Mouse (Mus musculus) midbrain, embryonic 13.5 days (tissue): Measurements from ENCODE around the gene Ackr4. TPM values are rescaled to one million over a fixed set of nuclear protein-coding genes. Genes with fewer than 3 reads are reported as not detected.
A peak's percentile ranks its signal among the peaks of the same experiment; 100 is the strongest.

Experiments used
- ATAC-seq: fragments of 200-750 bp; cut with Nextera tagmentation; 2 replicates; pipeline ENCODE4 v1.8.0; 2017; ENCODE audit warnings: mild to moderate bottlenecking, moderate TSS enrichment, moderate library complexity
- H3K27ac ChIP-seq: fragments of 300-500 bp; sonication (generic); 2 replicates; pipeline ENCODE4 v1.5.1; 2015; ENCODE audit warnings: inconsistent platforms, mild to moderate bottlenecking, moderate library complexity
- H3K27me3 ChIP-seq: fragments of 300-500 bp; sonication (generic); 2 replicates; pipeline ENCODE4 v1.6.1; 2015; ENCODE audit warnings: mild to moderate bottlenecking, inconsistent platforms
- H3K36me3 ChIP-seq: fragments of 300-500 bp; sonication (generic); 2 replicates; pipeline ENCODE4 v1.6.1; 2015; ENCODE audit warnings: mild to moderate bottlenecking, inconsistent platforms
- H3K4me1 ChIP-seq: fragments of 300-500 bp; sonication (generic); replicated peaks from 2 replicates; pipeline ENCODE4 v1.6.1; 2015; ENCODE audit warnings: inconsistent platforms
- H3K4me2 ChIP-seq: fragments of 300-500 bp; sonication (generic); replicated peaks from 2 replicates; pipeline ENCODE4 v1.6.1; 2015; ENCODE audit warnings: moderate library complexity, mild to moderate bottlenecking, inconsistent platforms
- H3K4me3 ChIP-seq: fragments of 300-500 bp; sonication (generic); replicated peaks from 2 replicates; pipeline ENCODE4 v1.5.1; 2015; ENCODE audit warnings: mild to moderate bottlenecking, inconsistent platforms
- H3K9ac ChIP-seq: fragments of 300-500 bp; sonication (generic); replicated peaks from 2 replicates; pipeline ENCODE4 v1.6.1; 2015; ENCODE audit warnings: mild to moderate bottlenecking, inconsistent platforms
- H3K9me3 ChIP-seq: fragments of 300-500 bp; sonication (generic); 2 replicates; pipeline ENCODE4 v1.6.1; 2016; ENCODE audit warnings: mild to moderate bottlenecking, inconsistent platforms
- WGBS: fragments of 180-500 bp; shearing (Covaris S2); methylation state at CpG from one replicate; pipeline ENCODE4 v1.1.7; 2015; 5-methylcytosine and 5-hydroxymethylcytosine counted together
- polyA plus RNA-seq: library from polyadenylated mRNA; unstranded; fragments of >200 nt; fragmentation: Nextera tagmentation; extraction: Ambion mirVana; gene quantifications from 2 replicates; pipeline ENCODE4 v1.2.1, GENCODE M21; 2015

The Ackr4 gene
- polyA plus RNA-seq, 1 experiment from 2014 or later = 0.47 TPM

- H3K9me3 ChIP-seq = no peaks in the 10 kb centered on the region
- no peak overlapping the region for H3K4me2 ChIP-seq
- no peaks in the 10 kb centered on the region for H3K36me3 ChIP-seq
- H3K9ac ChIP-seq = no peak overlapping the region
- no peak overlapping the region for H3K4me3 ChIP-seq
- no peaks in the 10 kb centered on the region for H3K27me3 ChIP-seq
- no peaks in the 10 kb centered on the region for H3K4me1 ChIP-seq
- no peak overlapping the region for H3K27ac ChIP-seq
- 85% methylated on average over 8 of the region's 8 CpGs for WGBS
- no peak for ATAC-seq
Observed at GRCm38 (mm10) chr9:104070863-104071604, 55.7 kb downstream of the Ackr4 start.

- no peak overlapping the region for H3K27ac ChIP-seq
- no peak overlapping the region for H3K4me3 ChIP-seq
- H3K36me3 ChIP-seq = no peaks in the 10 kb centered on the region
- ATAC-seq = no peak
- no peaks in the 10 kb centered on the region for H3K27me3 ChIP-seq
- H3K4me2 ChIP-seq = no peak overlapping the region
- H3K9me3 ChIP-seq = no peaks in the 10 kb centered on the region
- WGBS = 88% methylated on average over 4 of the region's 4 CpGs
- no peak overlapping the region for H3K9ac ChIP-seq
- no peaks in the 10 kb centered on the region for H3K4me1 ChIP-seq
Observed at GRCm38 (mm10) chr9:104070241-104070640, 56.5 kb downstream of the Ackr4 start.

GRCm38 (mm10) chr9:104064571-104064970 is 62.2 kb downstream of the Ackr4 start:
- H3K36me3 ChIP-seq = peaks cover 6% of the 10 kb centered on the region
- H3K4me1 ChIP-seq = peaks cover 24% of the 10 kb centered on the region
- no peaks in the 10 kb centered on the region for H3K27me3 ChIP-seq
- no peak overlapping the region for H3K4me3 ChIP-seq
- no peak overlapping the region for H3K4me2 ChIP-seq
- 43% methylated on average over 1 of the region's 1 CpGs for WGBS
- H3K9ac ChIP-seq = no peak overlapping the region
- ATAC-seq = no peak
- H3K27ac ChIP-seq = no peak overlapping the region
- no peaks in the 10 kb centered on the region for H3K9me3 ChIP-seq

- Histone ChIP-seq H3K27me3 (no peaks in the 10 kb centered on the region), H3K4me1 (peaks cover 24% of the 10 kb centered on the region), H3K27ac (peak within 1 kb of the TSS; percentile 74), H3K9me3 (no peaks in the 10 kb centered on the region), H3K9ac (peak within 1 kb of the TSS; percentile 94), H3K4me3 (peak within 1 kb of the TSS; percentile 94), H3K36me3 (peaks cover 11% of the 10 kb centered on the region), H3K4me2 (peak within 1 kb of the TSS; percentile 94)
- peak; percentile 98 for ATAC-seq
- under 1% methylated on average over 30 of the region's 30 CpGs for WGBS
Observed at GRCm38 (mm10) chr9:104063244-104063961, 63.3 kb downstream of the Ackr4 start, which contains the start of gene Acad11. TSS of gene Acad11 (plus strand) at chr9:104063377.

- peak; percentile 84 for ATAC-seq
- H3K9me3 ChIP-seq = no peaks in the 10 kb centered on the region
- peaks cover 24% of the 10 kb centered on the region for H3K4me1 ChIP-seq
- H3K27me3 ChIP-seq = no peaks in the 10 kb centered on the region
- H3K36me3 ChIP-seq = peaks cover 18% of the 10 kb centered on the region
- peak within 1 kb of the TSS; percentile 94 for H3K4me2 ChIP-seq
- H3K27ac ChIP-seq = peak within 1 kb of the TSS; percentile 74
- H3K9ac ChIP-seq = peak within 1 kb of the TSS; percentile 94
- under 1% methylated on average over 59 of the region's 59 CpGs for WGBS
- peak within 1 kb of the TSS; percentile 94 for H3K4me3 ChIP-seq
Observed at GRCm38 (mm10) chr9:104062430-104063243, 64.1 kb downstream of the Ackr4 start, which contains the start of gene Uba5. TSS of gene Uba5 (minus strand) at chr9:104063134.

- Histone ChIP-seq H3K4me1 (no peaks in the 10 kb centered on the region), H3K36me3 (peaks cover 88% of the 10 kb centered on the region), H3K27ac (no peak overlapping the region), H3K4me3 (no peak overlapping the region), H3K4me2 (no peak overlapping the region), H3K9ac (no peak overlapping the region), H3K9me3 (no peaks in the 10 kb centered on the region), H3K27me3 (no peaks in the 10 kb centered on the region)
- ATAC-seq = no peak
- 90% methylated on average over 6 of the region's 6 CpGs for WGBS
Observed at GRCm38 (mm10) chr9:104051028-104051427, 75.7 kb downstream of the Ackr4 start.

GRCm38 (mm10) chr9:104043676-104044075 is 83.1 kb downstream of the Ackr4 start:
- 86% methylated on average over 4 of the region's 4 CpGs for WGBS

GRCm38 (mm10) chr9:104040362-104040761 is 86.4 kb downstream of the Ackr4 start, which contains the start of gene Gm28305:
TSS of gene Gm28305 (plus strand) at chr9:104040662.
- H3K4me3 ChIP-seq = no peak within 1 kb of the TSS
- H3K27me3 ChIP-seq = no peaks in the 10 kb centered on the region
- peaks cover 13% of the 10 kb centered on the region; the same call in 1 of the 2 replicates for H3K36me3 ChIP-seq
- WGBS = 69% methylated on average over 2 of the region's 2 CpGs
- no peaks in the 10 kb centered on the region for H3K9me3 ChIP-seq
- no peak for ATAC-seq
- H3K4me2 ChIP-seq = no peak within 1 kb of the TSS
- no peaks in the 10 kb centered on the region for H3K4me1 ChIP-seq
- no peak within 1 kb of the TSS for H3K9ac ChIP-seq
- no peak within 1 kb of the TSS for H3K27ac ChIP-seq

More at GRCm38 (mm10) chr9:104043676-104044075, 83.1 kb downstream of the Ackr4 start:
- Histone ChIP-seq H3K4me3 (no peak overlapping the region), H3K9ac (no peak overlapping the region), H3K27ac (no peak overlapping the region), H3K27me3 (no peaks in the 10 kb centered on the region), H3K4me2 (no peak overlapping the region), H3K9me3 (no peaks in the 10 kb centered on the region), H3K36me3 (peaks cover 30% of the 10 kb centered on the region), H3K4me1 (no peaks in the 10 kb centered on the region)
- ATAC-seq = no peak

- Histone ChIP-seq H3K4me2 (no peak overlapping the region), H3K9ac (no peak overlapping the region), H3K27me3 (no peaks in the 10 kb centered on the region), H3K27ac (no peak overlapping the region), H3K9me3 (no peaks in the 10 kb centered on the region), H3K36me3 (peaks cover 9% of the 10 kb centered on the region; the same call in 1 of the 2 replicates), H3K4me3 (no peak overlapping the region), H3K4me1 (no peaks in the 10 kb centered on the region)
- ATAC-seq = no peak
- WGBS = 89% methylated on average over 4 of the region's 4 CpGs
Observed at GRCm38 (mm10) chr9:104039742-104040141, 87.0 kb downstream of the Ackr4 start.

GRCm38 (mm10) chr9:104039031-104039695 is 87.6 kb downstream of the Ackr4 start:
- Histone ChIP-seq H3K9ac (no peak overlapping the region), H3K36me3 (peaks cover 9% of the 10 kb centered on the region; the same call in 1 of the 2 replicates), H3K27ac (no peak overlapping the region), H3K4me1 (no peaks in the 10 kb centered on the region), H3K4me2 (no peak overlapping the region), H3K4me3 (no peak overlapping the region), H3K9me3 (no peaks in the 10 kb centered on the region), H3K27me3 (no peaks in the 10 kb centered on the region)
- ATAC-seq = no peak
- 93% methylated on average over 21 of the region's 21 CpGs for WGBS

GRCm38 (mm10) chr9:104038266-104038665 is 88.5 kb downstream of the Ackr4 start:
- Histone ChIP-seq H3K9ac (no peak overlapping the region), H3K4me2 (no peak overlapping the region), H3K27ac (no peak overlapping the region), H3K9me3 (no peaks in the 10 kb centered on the region), H3K4me3 (no peak overlapping the region), H3K27me3 (no peaks in the 10 kb centered on the region), H3K36me3 (peaks cover 9% of the 10 kb centered on the region; the same call in 1 of the 2 replicates), H3K4me1 (no peaks in the 10 kb centered on the region)
- no peak for ATAC-seq
- 93% methylated on average over 13 of the region's 13 CpGs for WGBS
